Mouse (Mus musculus): ENCODE data around the gene Tgfbr3.

DNA sequence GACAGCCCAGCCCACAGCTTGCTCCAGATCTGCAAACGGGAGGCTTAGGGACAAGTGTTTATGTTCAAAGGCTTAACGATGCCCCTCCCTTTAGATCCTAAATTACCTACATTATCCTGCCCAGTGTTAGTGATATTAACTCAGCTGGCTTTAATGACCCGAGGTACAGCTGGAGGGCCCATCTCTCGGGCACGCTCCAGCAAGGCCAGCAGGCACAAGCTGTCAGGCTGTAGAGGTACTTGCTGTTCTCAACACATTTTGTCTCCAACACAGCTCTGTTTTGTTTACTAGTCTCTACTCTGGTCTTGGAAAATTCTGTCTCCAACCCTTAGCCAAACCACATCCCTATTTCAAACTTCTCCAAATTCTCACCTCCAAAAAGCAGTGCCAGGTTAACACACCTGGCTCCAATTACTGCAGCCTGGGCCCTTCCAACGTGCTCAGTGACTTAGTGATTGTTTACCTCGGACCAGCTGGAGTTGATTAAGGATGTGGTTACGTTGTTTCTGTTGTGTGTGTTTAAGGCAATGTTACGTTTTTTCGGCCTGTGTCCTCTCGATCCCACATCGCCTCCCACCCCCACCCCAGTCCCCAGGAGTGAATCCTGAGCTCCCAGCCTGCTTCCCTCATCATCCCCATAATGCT is 93.6 kb downstream of the Tgfbr3 start:
- TF ChIP-seq CTCF (IDR thresholded peaks at IDR 0.05; ENCODE audit: low read depth) (no peak), EP300 (IDR thresholded peaks at IDR 0.05; ENCODE audit: low read depth) (no peak)
